In the genomic region with DNA sequence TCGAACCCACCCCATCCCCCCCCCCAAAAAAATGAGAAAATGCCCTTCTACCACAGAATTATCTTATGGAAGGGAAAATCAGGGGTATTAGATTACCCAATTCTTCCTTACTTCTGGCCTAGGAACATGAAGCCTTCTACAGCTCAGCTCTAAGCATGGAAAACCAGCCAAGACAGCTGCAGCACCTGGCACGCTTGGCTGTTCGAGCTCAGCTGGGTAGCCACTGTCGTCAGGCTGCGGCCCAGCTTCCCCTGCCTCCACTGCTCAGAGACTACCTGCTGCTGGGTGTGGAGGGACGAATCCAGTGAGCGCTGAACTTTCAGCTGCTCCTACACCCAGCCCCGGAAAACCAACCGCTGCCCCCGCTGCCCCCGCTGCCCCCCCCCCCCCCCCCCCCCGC, we compare ENCODE assay signal across 16 mouse cellular contexts. TPM values are rescaled to one million over a fixed set of nuclear protein-coding genes. Genes with fewer than 3 reads are reported as not detected.
"Had no signal": no experiment of that assay in that cellular context is flagged by ENCODE, and none has a peak within 500 bp of the region (broad histone marks: within the 10 kb centered on the region; RNA-seq: fewer than 3 reads in every experiment).

No protein-coding gene starts in this region.

- ATAC-seq: midbrain, embryonic 16.5 days had no signal

- DNase-seq: lung, adult 18-20 months; lung, embryonic 14.5 days; lung, postnatal 10 days; lung, postnatal 4 days; midbrain, embryonic 14.5 days; right cerebral cortex, postnatal 14 days; spleen, adult 18-20 months; thymus, adult 18-20 months; thymus, postnatal 14 days; thymus, postnatal 36 days had no signal

- H3K27ac ChIP-seq: midbrain, embryonic 10.5 days; midbrain, embryonic 12.5 days; neural tube, embryonic 12.5 days had no signal

- H3K4me3 ChIP-seq: neural tube, embryonic 12.5 days had no signal

- H3K36me3 ChIP-seq: midbrain, embryonic 10.5 days; midbrain, embryonic 12.5 days; neural tube, embryonic 12.5 days had no signal

- H3K9ac ChIP-seq: lung, embryonic 14.5 days; midbrain, embryonic 12.5 days; neural tube, embryonic 12.5 days had no signal

- H3K9me3 ChIP-seq: midbrain, embryonic 10.5 days; midbrain, embryonic 12.5 days; neural tube, embryonic 12.5 days had no signal

RNA-seq across cellular contexts. Expression of gene Asb16, which starts 9.2 kb away (rescaled TPM):
- total RNA-seq: neutrophil, adult 5-6 weeks had no signal
- polyA plus RNA-seq: midbrain, embryonic 12.5 days; neural tube, embryonic 12.5 days; stomach, embryonic 14.5 days had no signal

RNA-seq across cellular contexts. Expression of gene BC030867, which starts 29.1 kb away (rescaled TPM):
- total RNA-seq: neutrophil, adult 5-6 weeks had no signal
